Mouse (Mus musculus): ENCODE measurements at regions not wholly inside any gene's neighbourhood (a gene's known extent, or its start where the extent isn't known, plus 50 kb on each side); places are given as distances from the start of the nearest gene placed in this dataset.

DNA sequence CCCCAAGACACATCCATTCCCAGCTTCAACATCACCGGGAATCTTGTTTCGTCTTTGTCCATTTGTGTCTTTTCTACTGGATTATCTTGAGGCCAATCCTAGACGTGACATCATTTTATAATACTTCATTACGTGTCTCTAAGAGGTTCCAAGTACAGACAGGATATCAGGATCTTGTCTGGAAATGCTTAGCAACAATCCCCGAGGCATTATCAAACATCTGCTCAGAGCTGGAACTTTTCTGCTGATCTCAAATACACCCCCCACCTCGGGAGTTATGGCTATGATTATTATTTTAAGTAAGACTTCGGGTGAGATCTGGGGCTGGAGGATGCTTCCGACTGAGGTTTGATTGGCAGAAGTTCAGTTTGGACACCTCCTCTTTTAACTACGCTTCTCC lies 69.9 kb upstream of the Sulf2 start:
- no peak for DNase-seq (ENCODE audit: low read depth, low spot score)
- H3K27me3 ChIP-seq: peaks cover 4% of the 10 kb centered on the region
- in situ Hi-C loops (cut with MboI; ENCODE audit: low pct_unique_long_range_greater_than_20kb): no loop called here
- no peak for TF ChIP-seq CTCF (IDR thresholded peaks at IDR 0.05)
- CTCF ChIA-PET: no interaction called here
- POLR2A ChIA-PET: no interaction called here
- no peak for ATAC-seq

DNA sequence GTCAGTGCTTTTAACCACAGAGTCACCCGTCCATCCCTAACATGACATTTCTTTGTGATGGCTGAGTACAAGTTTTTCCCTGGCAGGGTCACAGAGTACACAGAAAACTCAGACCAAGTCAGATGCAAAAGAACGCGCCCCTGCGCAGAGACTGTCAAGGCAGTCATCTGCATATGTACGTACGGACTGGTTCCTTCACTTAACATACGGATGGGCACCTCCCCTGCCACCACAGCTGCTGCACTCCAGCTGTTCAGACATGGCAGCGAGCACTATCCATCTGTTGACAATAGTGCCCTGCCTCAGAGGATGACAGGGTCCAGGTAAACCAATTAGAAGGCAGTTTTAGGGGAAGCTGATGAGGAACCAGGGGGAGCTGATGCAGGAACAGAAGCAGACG lies 63.3 kb upstream of the Sulf2 start:
- H3K27me3 ChIP-seq: peaks cover 17% of the 10 kb centered on the region
- CTCF ChIA-PET: no interaction called here
- in situ Hi-C loops (cut with MboI; ENCODE audit: low pct_unique_long_range_greater_than_20kb): no loop called here
- POLR2A ChIA-PET: no interaction called here
- no peak for ATAC-seq
- TF ChIP-seq CTCF (IDR thresholded peaks at IDR 0.05): no peak
- no peak for DNase-seq (ENCODE audit: low read depth, low spot score)

DNA sequence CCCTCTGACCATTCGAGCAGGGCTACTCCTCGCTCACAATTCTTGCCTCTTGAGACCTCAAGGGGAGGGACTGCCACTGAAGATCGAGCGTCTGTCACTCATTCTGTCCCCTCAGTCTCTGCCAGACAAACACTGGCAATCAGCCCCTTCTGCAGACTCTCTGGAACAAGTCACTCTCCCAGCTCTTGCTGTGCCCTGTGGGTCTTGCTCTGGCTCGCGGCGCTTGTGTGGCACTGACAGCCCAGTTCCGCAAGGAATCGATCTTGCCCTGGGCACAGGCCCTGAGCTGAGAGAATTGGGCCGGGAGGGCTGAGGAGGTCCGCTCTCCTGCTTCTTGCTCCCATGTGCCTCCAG lies 61.0 kb upstream of the Sulf2 start:
- in situ Hi-C loops (cut with MboI; ENCODE audit: low pct_unique_long_range_greater_than_20kb): no loop called here
- DNase-seq (ENCODE audit: low read depth, low spot score): no peak
- peaks cover 16% of the 10 kb centered on the region for H3K27me3 ChIP-seq
- ATAC-seq: no peak
- POLR2A ChIA-PET: no interaction called here
- CTCF ChIA-PET: no interaction called here
- TF ChIP-seq CTCF (IDR thresholded peaks at IDR 0.05): no peak

DNA sequence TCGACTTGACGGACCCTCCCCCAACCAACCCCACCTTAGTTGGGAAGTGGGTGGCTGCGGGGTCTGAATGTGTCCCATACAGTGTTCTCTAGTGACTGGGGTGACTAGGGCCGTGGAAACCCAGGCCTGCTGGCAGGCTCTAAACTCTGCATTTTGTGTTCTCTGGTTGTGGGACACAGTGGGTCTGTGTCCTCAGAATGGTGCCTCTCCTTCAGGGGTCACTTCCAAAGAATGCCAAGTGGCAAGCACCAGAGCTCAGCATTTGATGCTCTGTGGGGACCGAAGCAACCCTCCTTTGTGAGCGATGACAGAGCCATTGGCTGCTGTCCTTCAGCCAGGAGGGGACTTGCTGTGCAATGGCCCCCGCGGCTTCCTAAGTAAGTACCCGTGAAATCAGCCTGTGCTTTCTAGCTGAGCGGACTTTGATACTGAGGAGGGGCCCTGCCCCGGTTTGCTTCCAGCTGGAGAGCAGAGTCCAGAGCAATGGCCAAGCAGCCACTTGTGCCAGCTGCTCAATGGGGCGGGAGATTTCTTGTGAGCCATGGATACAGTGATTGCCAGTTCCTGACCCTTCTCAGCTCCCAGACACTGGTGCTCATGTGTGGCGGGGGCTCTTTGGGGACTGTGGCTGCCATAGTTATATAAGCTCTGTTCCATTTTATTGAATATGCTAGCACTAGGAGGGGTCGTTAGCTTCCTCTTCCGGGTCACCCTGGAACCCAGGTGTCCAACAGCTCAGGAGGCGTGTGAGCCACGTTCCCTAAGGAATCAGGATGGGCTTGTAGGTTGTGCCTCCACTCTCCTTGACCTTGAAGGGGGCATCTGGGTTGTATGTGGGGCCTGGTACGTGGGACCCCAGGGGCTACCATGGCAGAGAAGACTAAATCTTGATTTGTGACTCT lies 60.4 kb upstream of the Sulf2 start:
- TF ChIP-seq CTCF (IDR thresholded peaks at IDR 0.05): no peak
- ChIA-PET CTCF (interaction anchor here (0.8 kb wide), 1 partner anchor 10 kb away, joined by 3 read pairs; no protein-coding TSS in a partner anchor), POLR2A (no interaction called here)
- H3K27me3 ChIP-seq: peaks cover 16% of the 10 kb centered on the region
- in situ Hi-C loops (cut with MboI; ENCODE audit: low pct_unique_long_range_greater_than_20kb): no loop called here
- no peak for ATAC-seq
- DNase-seq (ENCODE audit: low read depth, low spot score): no peak

DNA sequence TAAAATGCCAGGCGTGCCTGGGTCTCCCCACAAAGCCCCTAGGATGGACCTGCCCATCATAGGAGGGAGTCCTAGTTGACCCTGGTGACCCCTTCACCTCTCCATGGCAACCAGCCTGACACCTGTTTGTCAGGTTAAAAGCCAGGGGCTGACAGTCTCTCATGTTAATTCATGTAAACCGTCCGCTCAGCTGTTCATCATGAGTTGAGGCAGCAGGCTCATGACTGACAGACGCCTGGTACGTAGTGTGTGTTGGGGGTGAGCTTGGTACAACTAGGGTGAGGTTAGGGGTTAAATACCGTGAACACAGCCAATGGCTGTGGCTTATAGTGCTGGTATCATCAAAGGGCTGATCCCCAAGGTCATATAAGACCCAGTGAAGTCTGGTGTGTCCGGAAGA lies 59.7 kb upstream of the Sulf2 start:
- no peak for DNase-seq (ENCODE audit: low read depth, low spot score)
- CTCF ChIA-PET: no interaction called here
- POLR2A ChIA-PET: no interaction called here
- no peak for TF ChIP-seq CTCF (IDR thresholded peaks at IDR 0.05)
- H3K27me3 ChIP-seq: peaks cover 16% of the 10 kb centered on the region
- no peak for ATAC-seq
- in situ Hi-C loops (cut with MboI; ENCODE audit: low pct_unique_long_range_greater_than_20kb): no loop called here

DNA sequence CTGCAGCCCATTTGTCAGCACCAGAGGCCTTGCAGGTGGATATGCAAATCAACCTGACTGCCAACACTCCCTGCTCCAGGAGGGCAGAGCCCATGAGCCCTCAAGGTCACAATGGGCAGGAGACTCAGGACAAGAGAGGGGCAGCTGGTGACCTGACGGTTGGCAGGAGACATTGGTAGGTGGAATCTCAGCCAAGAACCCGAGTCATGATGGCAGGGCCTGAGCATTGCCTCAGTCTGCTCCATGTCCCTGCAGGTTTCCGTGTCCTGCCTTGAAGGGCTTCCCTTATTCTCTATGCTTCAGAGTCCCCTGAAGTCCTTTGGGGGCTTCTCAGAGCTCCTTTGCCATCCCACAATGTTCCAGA lies 51.7 kb upstream of the Sulf2 start:
- H3K27me3 ChIP-seq: no peaks in the 10 kb centered on the region
- in situ Hi-C loops (cut with MboI; ENCODE audit: low pct_unique_long_range_greater_than_20kb): no loop called here
- ChIA-PET CTCF (no interaction called here), POLR2A (no interaction called here)
- ATAC-seq (no peak), DNase-seq (ENCODE audit: low read depth, low spot score) (no peak)
- no peak for TF ChIP-seq CTCF (IDR thresholded peaks at IDR 0.05)

DNA sequence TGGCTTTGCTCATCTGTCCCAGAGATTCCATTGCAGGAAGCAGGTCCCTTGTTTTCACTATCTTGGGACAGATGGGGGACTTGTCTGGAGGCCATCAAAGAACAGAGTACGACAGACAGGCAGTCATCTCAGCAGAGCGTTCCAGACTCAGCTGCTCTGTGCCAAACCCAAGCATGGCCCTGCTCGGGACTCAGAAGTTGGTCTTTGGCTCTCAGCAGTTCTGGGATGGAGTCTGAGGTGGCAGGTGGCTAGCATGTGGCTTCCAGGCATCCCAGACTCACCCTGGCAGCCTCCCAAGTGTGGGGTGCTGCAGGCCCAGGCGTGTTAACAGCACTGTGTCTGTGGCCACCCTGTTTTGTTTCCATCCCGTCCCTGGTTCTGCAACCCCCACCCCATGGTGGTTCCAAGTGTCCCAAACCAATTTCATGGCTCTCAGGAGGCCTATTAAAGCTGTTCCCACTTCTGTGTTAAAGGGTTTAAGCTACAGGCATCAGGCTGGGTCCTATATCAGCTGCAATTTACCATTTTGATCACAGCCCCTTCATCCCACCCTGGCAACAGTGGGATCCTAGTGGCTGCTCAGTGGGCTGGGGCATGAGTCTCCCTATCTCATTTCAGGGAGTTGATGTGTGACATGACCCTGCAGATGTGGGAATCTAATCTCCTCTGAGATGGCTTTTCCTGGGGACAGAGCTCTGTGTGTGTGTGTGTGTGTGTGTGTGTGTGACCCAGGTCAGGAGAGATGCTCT lies 51.1 kb upstream of the Sulf2 start:
- ChIA-PET POLR2A (no interaction called here), CTCF (interaction anchor here (1.2 kb wide), 1 partner anchor 9 kb away, joined by 3 read pairs; no protein-coding TSS in a partner anchor)
- peaks cover under 1% of the 10 kb centered on the region for H3K27me3 ChIP-seq
- in situ Hi-C loops (cut with MboI; ENCODE audit: low pct_unique_long_range_greater_than_20kb): no loop called here
- ATAC-seq (no peak), DNase-seq (ENCODE audit: low read depth, low spot score) (no peak)
- no peak for TF ChIP-seq CTCF (IDR thresholded peaks at IDR 0.05)
